Mouse (Mus musculus) MEL (cell line): ENCODE results near the gene Il17rc. TPM values are rescaled to one million over a fixed set of nuclear protein-coding genes. Genes with fewer than 3 reads are reported as not detected.

Experiments
- DNase-seq: peaks from one replicate; pipeline ENCODE4 v3.0.0; 2011; ENCODE audit warnings: low read depth, low spot score
- H3K27ac ChIP-seq: 2 replicates; pipeline ENCODE4 v1.5.1; 2012; ENCODE audit warnings: low read depth, mild to moderate bottlenecking, control low read depth, low read length, moderate library complexity; ENCODE audit not compliant: control insufficient read depth
- H3K27me3 ChIP-seq, 2 experiments: fragments of 150-350 bp in 1 of 2; sonication (generic) in 1 of 2; 2 replicates each; pipeline ENCODE4 v1.6.1; 2012; ENCODE audit warnings: low read length in 2 of 2, mild to moderate bottlenecking in 2 of 2, improper control_type of control experiment in 1 of 2, moderate library complexity in 1 of 2; ENCODE audit not compliant: insufficient read depth in 2 of 2, control insufficient read depth in 1 of 2
- H3K36me3 ChIP-seq, 2 experiments: 2 replicates each; pipeline ENCODE4 v1.6.1; 2012 to 2014; ENCODE audit warnings: low read length in 2 of 2, improper control_type of control experiment in 1 of 2, inconsistent platforms in 1 of 2, mild to moderate bottlenecking in 1 of 2; ENCODE audit not compliant: insufficient read depth in 2 of 2, control insufficient read depth in 1 of 2
- H3K4me1 ChIP-seq, 2 experiments: fragments of 150-350 bp in 1 of 2; sonication (generic) in 1 of 2; 2 replicates each; pipeline ENCODE4 v1.6.1; 2012; ENCODE audit warnings: low read length in 2 of 2, improper control_type of control experiment in 1 of 2, mild to moderate bottlenecking in 1 of 2; ENCODE audit not compliant: insufficient read depth in 2 of 2, control insufficient read depth in 1 of 2
- H3K4me3 ChIP-seq, 2 experiments: fragments of 150-350 bp in 1 of 2; sonication (generic) in 1 of 2; 2 replicates each; pipeline ENCODE4 v1.5.1; 2012; ENCODE audit warnings: low read depth in 2 of 2, low read length in 2 of 2, mild to moderate bottlenecking in 2 of 2, moderate library complexity in 2 of 2, control low read depth in 1 of 2, improper control_type of control experiment in 1 of 2; ENCODE audit not compliant: control insufficient read depth in 1 of 2, insufficient read depth in 1 of 2
- H3K79me2 ChIP-seq: 2 replicates; pipeline ENCODE4 v1.6.1; 2012; ENCODE audit warnings: mild to moderate bottlenecking, low read length, moderate library complexity; ENCODE audit not compliant: control insufficient read depth, poor library complexity, insufficient read depth
- H3K9ac ChIP-seq: 2 replicates; pipeline ENCODE4 v1.6.1; 2012; ENCODE audit warnings: low read depth, mild to moderate bottlenecking, control low read depth, low read length, moderate library complexity; ENCODE audit not compliant: control insufficient read depth, poor library complexity, severe bottlenecking
- H3K9me3 ChIP-seq: fragments of 150-350 bp; sonication (generic); replicated peaks from 2 replicates; pipeline ENCODE4 v1.6.1; 2012; ENCODE audit warnings: mild to moderate bottlenecking, low read length, improper control_type of control experiment, moderate library complexity; ENCODE audit not compliant: insufficient read depth
- BHLHE40 ChIP-seq: IDR thresholded peaks from 2 replicates; pipeline ENCODE4 v1.6.1; 2012; ENCODE audit warnings: low read depth, mild to moderate bottlenecking, inconsistent platforms, low read length, improper control_type of control experiment, borderline replicate concordance
- CTCF ChIP-seq, 3 experiments: IDR thresholded peaks in 2 of 3; conservative IDR thresholded peaks in 1 of 3; 2 replicates each; pipeline ENCODE4 v1.5.1; 2011 to 2012; ENCODE audit warnings: low read length in 3 of 3, low read depth in 2 of 3, mild to moderate bottlenecking in 2 of 3, improper control_type of control experiment in 1 of 3, inconsistent platforms in 1 of 3, mixed read lengths in 1 of 3, moderate library complexity in 1 of 3; ENCODE audit not compliant: control insufficient read depth in 1 of 3, insufficient read depth in 1 of 3, poor library complexity in 1 of 3, severe bottlenecking in 1 of 3
- E2F4 ChIP-seq: IDR thresholded peaks from 2 replicates; pipeline ENCODE4 v1.6.1; 2011; ENCODE audit warnings: low read depth, low read length, improper control_type of control experiment, borderline replicate concordance
- ETS1 ChIP-seq: IDR thresholded peaks from 2 replicates; pipeline ENCODE4 v1.6.1; 2012; ENCODE audit warnings: low read depth, mild to moderate bottlenecking, inconsistent platforms, low read length, improper control_type of control experiment, moderate library complexity
- GATA1 ChIP-seq: IDR thresholded peaks from 2 replicates; pipeline ENCODE4 v1.6.1; 2011; ENCODE audit warnings: low read depth, low read length, improper control_type of control experiment
- JUND ChIP-seq: IDR thresholded peaks from 2 replicates; pipeline ENCODE4 v1.6.1; 2011; ENCODE audit warnings: low read depth, mild to moderate bottlenecking, improper control_type of control experiment, low read length
- MAFK ChIP-seq: IDR thresholded peaks from 2 replicates; pipeline ENCODE4 v1.6.1; 2011; ENCODE audit warnings: low read depth, mild to moderate bottlenecking, low read length, improper control_type of control experiment, borderline replicate concordance
- MAX ChIP-seq: IDR thresholded peaks from 2 replicates; pipeline ENCODE4 v1.6.1; 2011; ENCODE audit warnings: low read length, improper control_type of control experiment
- MAZ ChIP-seq: IDR thresholded peaks from 2 replicates; pipeline ENCODE4 v1.6.1; 2012; ENCODE audit warnings: low read depth, mild to moderate bottlenecking, inconsistent platforms, low read length, improper control_type of control experiment
- MEF2A ChIP-seq: IDR thresholded peaks from 2 replicates; pipeline ENCODE4 v1.6.1; 2014; ENCODE audit warnings: low read depth, mild to moderate bottlenecking, inconsistent platforms, low read length, improper control_type of control experiment; ENCODE audit not compliant: poor library complexity, insufficient replicate concordance, severe bottlenecking; ENCODE audit errors: extremely low read depth
- MXI1 ChIP-seq: IDR thresholded peaks from 2 replicates; pipeline ENCODE4 v1.6.1; 2011; ENCODE audit warnings: mild to moderate bottlenecking, low read depth, low read length, improper control_type of control experiment
- MYC ChIP-seq: IDR thresholded peaks from 2 replicates; pipeline ENCODE4 v1.6.1; 2011; ENCODE audit warnings: low read depth, mild to moderate bottlenecking, low read length, improper control_type of control experiment, moderate library complexity
- POLR2A ChIP-seq, 2 experiments: IDR thresholded peaks; 2 replicates each; pipeline ENCODE4 v1.6.1; 2011 to 2012; ENCODE audit warnings: low read length in 2 of 2, mild to moderate bottlenecking in 2 of 2, control low read depth in 1 of 2, improper control_type of control experiment in 1 of 2, low read depth in 1 of 2, moderate library complexity in 1 of 2; ENCODE audit not compliant: control insufficient read depth in 1 of 2, insufficient read depth in 1 of 2, poor library complexity in 1 of 2
- TAL1 ChIP-seq: IDR thresholded peaks from 2 replicates; pipeline ENCODE4 v1.6.1; 2012; ENCODE audit warnings: mild to moderate bottlenecking, inconsistent platforms, low read length, moderate library complexity, mixed read lengths
- TCF12 ChIP-seq: IDR thresholded peaks from 2 replicates; pipeline ENCODE4 v1.6.1; 2014; ENCODE audit warnings: low read depth, mild to moderate bottlenecking, inconsistent platforms, low read length, improper control_type of control experiment, moderate library complexity
- UBTF ChIP-seq: IDR thresholded peaks from 2 replicates; pipeline ENCODE4 v1.6.1; 2012; ENCODE audit warnings: low read depth, mild to moderate bottlenecking, inconsistent platforms, low read length, improper control_type of control experiment, moderate library complexity, borderline replicate concordance; ENCODE audit not compliant: insufficient read depth
- USF1 ChIP-seq: IDR thresholded peaks from 2 replicates; pipeline ENCODE4 v1.6.1; 2014; ENCODE audit warnings: low read depth, mild to moderate bottlenecking, inconsistent platforms, low read length, improper control_type of control experiment, moderate library complexity
- ZKSCAN1 ChIP-seq: IDR thresholded peaks from 2 replicates; pipeline ENCODE4 v1.6.1; 2012; ENCODE audit warnings: low read depth, mild to moderate bottlenecking, inconsistent platforms, low read length, improper control_type of control experiment, moderate library complexity
- ZMIZ1 ChIP-seq: IDR thresholded peaks from 2 replicates; pipeline ENCODE4 v1.6.1; 2012; ENCODE audit warnings: low read depth, mild to moderate bottlenecking, inconsistent platforms, low read length, improper control_type of control experiment, moderate library complexity
- ZNF384 ChIP-seq: IDR thresholded peaks from 2 replicates; pipeline ENCODE4 v1.6.1; 2012; ENCODE audit warnings: low read depth, mild to moderate bottlenecking, inconsistent platforms, low read length, improper control_type of control experiment
- polyA plus RNA-seq, 2 experiments: library from polyadenylated mRNA; stranded (reverse) in 1 of 2; unstranded in 1 of 2; fragments of >175 nt in 1 of 2; fragments of >200 nt in 1 of 2; gene quantifications; 2 replicates each; pipeline versions ENCODE4 v1.2.1 to v1.2.4; 2012; ENCODE audit warnings: low replicate concordance in 2 of 2, low read depth in 1 of 2; ENCODE audit not compliant: insufficient read length in 2 of 2, insufficient read depth in 1 of 2, missing spikeins in 1 of 2
- total RNA-seq: library from RNA; depleted of rRNA; stranded (reverse); fragments of 300-350 nt; gene quantifications from 2 replicates; pipeline ENCODE4 v1.2.3, GENCODE M21; 2012

The Il17rc gene
- total and polyA plus RNA-seq, 3 experiments = 1.2 to 1.8 TPM; not detected in 1

- no peak overlapping the region for H3K27ac ChIP-seq
- no peak overlapping the region for H3K9ac ChIP-seq
- no peaks in the 10 kb centered on the region for H3K9me3 ChIP-seq
- no peaks in the 10 kb centered on the region for H3K27me3 ChIP-seq
- TF ChIP-seq MAFK (no peak), JUND (no peak), MAX (no peak), ZMIZ1 (no peak), MAZ (no peak), ETS1 (no peak), CTCF (IDR thresholded peaks at IDR 0.05 in 2 of 3, conservative IDR thresholded peaks at IDR 0.05 in 1 of 3; ENCODE audit: control insufficient read depth in 1 of 3, insufficient read depth in 1 of 3, low read depth in 2 of 3, low read length in 3 of 3, poor library complexity in 1 of 3, severe bottlenecking in 1 of 3) (no peak), MEF2A (no peak), GATA1 (no peak), TAL1 (no peak), MXI1 (no peak), BHLHE40 (no peak), POLR2A (IDR thresholded peaks at IDR 0.05; ENCODE audit: control insufficient read depth in 1 of 2, insufficient read depth in 1 of 2, low read depth in 1 of 2, low read length in 2 of 2, poor library complexity in 1 of 2) (no peak), UBTF (no peak), TCF12 (no peak), MYC (no peak), ZKSCAN1 (no peak), E2F4 (no peak), USF1 (no peak), ZNF384 (no peak)
- H3K4me1 ChIP-seq = peaks cover 0 to 16% of the 10 kb centered on the region in 2 experiments
- no peaks in the 10 kb centered on the region for H3K79me2 ChIP-seq
- no peak overlapping the region for H3K4me3 ChIP-seq
- no peak for DNase-seq
- H3K36me3 ChIP-seq = peaks cover 5 to 15% of the 10 kb centered on the region in 2 experiments; a peak in 3 of 4 replicates
Measured at GRCm38 (mm10) chr6:113513944-113514343, 42.7 kb downstream of the Il17rc start.

- Histone ChIP-seq H3K4me1 (peaks cover 0 to 16% of the 10 kb centered on the region in 2 experiments), H3K36me3 (peaks cover 5 to 15% of the 10 kb centered on the region in 2 experiments; a peak in 3 of 4 replicates), H3K4me3 (no peak overlapping the region), H3K9ac (no peak overlapping the region), H3K27me3 (no peaks in the 10 kb centered on the region), H3K27ac (no peak overlapping the region), H3K79me2 (no peaks in the 10 kb centered on the region), H3K9me3 (no peaks in the 10 kb centered on the region)
- TF ChIP-seq E2F4 = no peak
- DNase-seq = peak; percentile 47
Measured at GRCm38 (mm10) chr6:113514600-113514999, 43.4 kb downstream of the Il17rc start.
